Mouse (Mus musculus): ENCODE results near the gene Slc44a2. TPM values are rescaled to one million over a fixed set of nuclear protein-coding genes. Genes with fewer than 3 reads are reported as not detected.

The Slc44a2 gene
- polyA plus RNA-seq, 1 experiment from 2014 or later, result 80.5 TPM

- Histone ChIP-seq H3K4me3 (ENCODE audit: low read length) (no peak overlapping the region), H3K27ac (ENCODE audit: low read depth, low read length) (no peak overlapping the region), H3K4me1 (ENCODE audit: control insufficient read depth, insufficient read depth, low read length) (peaks cover 9% of the 10 kb centered on the region), H3K36me3 (ENCODE audit: control insufficient read depth, insufficient read depth, low read length) (peaks cover 44% of the 10 kb centered on the region), H3K9ac (ENCODE audit: low read depth, low read length) (no peak overlapping the region), H3K27me3 (ENCODE audit: control insufficient read depth, insufficient read depth, low read length) (no peaks in the 10 kb centered on the region), H3K4me2 (replicated peaks; ENCODE audit: low read depth, low read length) (no peak overlapping the region), H3K9me3 (ENCODE audit: control insufficient read depth, low read length) (no peaks in the 10 kb centered on the region)
- no peak for ATAC-seq (ENCODE audit: low FRiP score, low TSS enrichment)
- WGBS, result 89% methylated on average over 4 of the region's 4 CpGs
These were observed 31.3 kb downstream of the Slc44a2 start for GRCm38 (mm10) chr9:21351702-21352377.

DNA sequence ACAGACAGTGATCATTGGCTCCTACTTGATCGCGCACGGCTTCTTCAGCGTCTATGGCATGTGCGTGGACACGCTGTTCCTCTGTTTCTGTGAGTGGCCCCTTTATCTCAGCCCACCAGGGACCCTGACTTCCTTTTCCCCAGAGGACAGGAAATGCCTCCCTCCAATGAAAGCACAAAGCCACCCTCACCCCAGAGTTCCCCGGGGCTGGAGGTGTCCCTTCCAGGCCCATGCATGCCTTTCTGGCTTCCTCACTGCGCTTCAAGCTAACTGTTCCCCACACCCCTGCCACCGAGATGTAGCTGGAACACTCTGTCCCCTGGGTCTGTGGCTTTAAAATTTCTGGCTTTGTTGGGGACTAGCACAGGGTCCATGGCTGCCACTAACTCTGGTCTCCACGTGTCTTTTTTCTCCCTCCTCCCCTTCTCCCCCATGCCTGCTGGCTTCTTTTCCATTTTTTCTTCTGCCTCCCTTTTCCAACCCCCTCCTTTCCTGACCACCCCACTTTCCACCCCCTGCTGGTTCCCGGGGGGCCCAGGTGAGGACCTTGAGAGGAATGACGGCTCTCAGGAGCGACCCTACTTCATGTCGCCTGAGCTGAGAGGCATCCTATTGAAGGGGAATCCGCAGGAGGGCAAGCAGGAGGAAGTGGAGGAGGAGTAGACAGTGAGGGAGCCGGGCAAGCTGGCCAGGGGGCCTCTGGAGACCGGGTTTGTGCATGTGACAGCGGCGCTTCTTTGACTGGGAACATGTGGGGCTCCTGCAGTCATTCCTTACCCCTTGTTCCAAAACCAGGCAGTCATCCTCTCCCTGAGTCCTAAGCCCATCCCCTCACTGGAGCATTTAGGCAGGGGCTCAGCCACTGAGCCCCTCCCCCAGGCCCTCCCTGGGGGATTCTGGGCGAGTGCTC is 32.2 kb downstream of the Slc44a2 start:
- peak; percentile 50; the same call in 1 of the 2 replicates for ATAC-seq (ENCODE audit: low FRiP score, low TSS enrichment)
- peaks cover 40% of the 10 kb centered on the region for H3K36me3 ChIP-seq (ENCODE audit: control insufficient read depth, insufficient read depth, low read length)
- 36% methylated on average over 20 of the region's 20 CpGs for WGBS
- peaks cover 9% of the 10 kb centered on the region for H3K4me1 ChIP-seq (ENCODE audit: control insufficient read depth, insufficient read depth, low read length)
- H3K4me2 ChIP-seq (replicated peaks; ENCODE audit: low read depth, low read length), result no peak overlapping the region
- no peaks in the 10 kb centered on the region for H3K27me3 ChIP-seq (ENCODE audit: control insufficient read depth, insufficient read depth, low read length)
- no peak overlapping the region for H3K4me3 ChIP-seq (ENCODE audit: low read length)
- H3K27ac ChIP-seq (ENCODE audit: low read depth, low read length), result peak overlapping the region; percentile 20; the same call in 1 of the 2 replicates
- peak overlapping the region; percentile 23; the same call in 1 of the 2 replicates for H3K9ac ChIP-seq (ENCODE audit: low read depth, low read length)
- no peaks in the 10 kb centered on the region for H3K9me3 ChIP-seq (ENCODE audit: control insufficient read depth, low read length)

DNA sequence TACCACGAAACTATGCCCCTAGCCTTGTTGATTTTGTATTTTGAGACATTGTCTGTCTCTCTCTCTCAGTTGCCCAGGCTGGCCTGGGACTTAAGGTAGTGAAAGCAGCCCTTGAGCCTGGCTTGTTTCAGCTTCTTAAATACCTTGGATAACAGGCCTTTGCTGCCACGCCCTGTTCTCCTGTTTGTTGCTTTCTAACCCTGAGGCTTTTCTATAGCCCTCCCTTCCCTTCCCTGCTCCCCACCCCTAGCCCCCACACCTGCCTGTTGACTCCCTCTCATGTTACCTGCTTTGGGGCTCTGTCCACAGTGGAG is 32.8 kb downstream of the Slc44a2 start:
- peak overlapping the region; percentile 18; the same call in 1 of the 2 replicates for H3K9ac ChIP-seq (ENCODE audit: low read depth, low read length)

GRCm38 (mm10) chr9:21354796-21355195 is 34.3 kb downstream of the Slc44a2 start:
- H3K4me3 ChIP-seq (ENCODE audit: low read length), result no peak overlapping the region
- H3K36me3 ChIP-seq (ENCODE audit: control insufficient read depth, insufficient read depth, low read length), result peaks cover 25% of the 10 kb centered on the region
- H3K4me1 ChIP-seq (ENCODE audit: control insufficient read depth, insufficient read depth, low read length), result peaks cover 9% of the 10 kb centered on the region
- H3K9me3 ChIP-seq (ENCODE audit: control insufficient read depth, low read length), result no peaks in the 10 kb centered on the region
- no peaks in the 10 kb centered on the region for H3K27me3 ChIP-seq (ENCODE audit: control insufficient read depth, insufficient read depth, low read length)
- ATAC-seq (ENCODE audit: low FRiP score, low TSS enrichment), result no peak
- H3K4me2 ChIP-seq (replicated peaks; ENCODE audit: low read depth, low read length), result no peak overlapping the region
- WGBS, result 86% methylated on average over 6 of the region's 6 CpGs
- no peak overlapping the region for H3K27ac ChIP-seq (ENCODE audit: low read depth, low read length)
- H3K9ac ChIP-seq (ENCODE audit: low read depth, low read length), result no peak overlapping the region

More for the DNA sequence above, 32.8 kb downstream of the Slc44a2 start:
- no peak for ATAC-seq (ENCODE audit: low FRiP score, low TSS enrichment)
- Histone ChIP-seq H3K27ac (ENCODE audit: low read depth, low read length) (0 out of 2 replicates have a peak overlapping the region, but pooled peaks have one; percentile 20), H3K4me1 (ENCODE audit: control insufficient read depth, insufficient read depth, low read length) (peaks cover 9% of the 10 kb centered on the region), H3K27me3 (ENCODE audit: control insufficient read depth, insufficient read depth, low read length) (no peaks in the 10 kb centered on the region), H3K4me3 (ENCODE audit: low read length) (no peak overlapping the region), H3K36me3 (ENCODE audit: control insufficient read depth, insufficient read depth, low read length) (peaks cover 34% of the 10 kb centered on the region), H3K4me2 (replicated peaks; ENCODE audit: low read depth, low read length) (no peak overlapping the region), H3K9me3 (ENCODE audit: control insufficient read depth, low read length) (no peaks in the 10 kb centered on the region)
- WGBS, result 43% methylated on average over 2 of the region's 2 CpGs

- no peak overlapping the region for H3K4me2 ChIP-seq (replicated peaks; ENCODE audit: low read depth, low read length)
- no peak for ATAC-seq (ENCODE audit: low FRiP score, low TSS enrichment)
- H3K4me1 ChIP-seq (ENCODE audit: control insufficient read depth, insufficient read depth, low read length), result peaks cover 9% of the 10 kb centered on the region
- H3K9me3 ChIP-seq (ENCODE audit: control insufficient read depth, low read length), result no peaks in the 10 kb centered on the region
- H3K4me3 ChIP-seq (ENCODE audit: low read length), result no peak overlapping the region
- H3K27ac ChIP-seq (ENCODE audit: low read depth, low read length), result no peak overlapping the region
- 5% methylated on average over 1 of the region's 1 CpGs for WGBS
- H3K27me3 ChIP-seq (ENCODE audit: control insufficient read depth, insufficient read depth, low read length), result peaks cover 3% of the 10 kb centered on the region; the same call in 1 of the 2 replicates
- no peak overlapping the region for H3K9ac ChIP-seq (ENCODE audit: low read depth, low read length)
- H3K36me3 ChIP-seq (ENCODE audit: control insufficient read depth, insufficient read depth, low read length), result peaks cover 19% of the 10 kb centered on the region; the same call in 1 of the 2 replicates
These were observed 36.7 kb downstream of the Slc44a2 start for GRCm38 (mm10) chr9:21356981-21357718.

DNA sequence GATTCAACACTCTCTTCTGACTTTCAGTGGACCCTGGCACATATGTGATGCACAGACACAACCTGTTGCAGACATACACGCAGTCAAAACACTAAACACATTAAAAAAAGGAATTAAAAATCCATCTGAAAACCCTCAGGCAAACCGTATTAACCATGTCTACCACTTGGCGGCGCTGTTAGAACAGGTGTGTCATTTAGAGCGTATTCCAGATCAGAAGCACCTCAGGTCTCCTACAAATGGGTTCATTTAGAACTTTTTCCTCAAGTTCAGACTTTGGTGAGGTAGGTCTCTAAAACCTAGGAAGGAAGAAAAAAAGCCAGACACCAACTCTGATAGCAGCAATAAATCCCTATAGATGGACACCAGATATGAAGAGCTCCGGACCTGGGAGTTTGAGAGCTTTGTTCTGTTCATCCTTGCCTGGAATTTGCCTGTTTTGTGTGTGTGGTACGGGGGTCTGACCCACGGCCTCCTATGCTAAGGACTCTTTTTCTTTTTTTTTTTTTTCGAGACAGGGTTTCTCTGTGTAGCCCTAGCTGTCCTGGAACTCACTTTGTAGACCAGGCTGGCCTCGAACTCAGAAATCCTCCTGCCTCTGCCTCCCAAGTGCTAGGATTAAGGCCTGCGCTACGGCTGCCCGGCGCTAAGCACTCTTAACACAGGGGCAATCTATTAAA is 46.2 kb downstream of the Slc44a2 start:
- H3K9ac ChIP-seq (ENCODE audit: low read depth, low read length), result peak overlapping the region; percentile 44; the same call in 1 of the 2 replicates
- no peak for ATAC-seq (ENCODE audit: low FRiP score, low TSS enrichment)

GRCm38 (mm10) chr9:21367357-21368111 is 47.0 kb downstream of the Slc44a2 start, which contains the start of gene Ilf3:
Gene Ilf3 (plus strand): TSS chr9:21367871.
- Histone ChIP-seq H3K36me3 (ENCODE audit: control insufficient read depth, insufficient read depth, low read length) (peaks cover 6% of the 10 kb centered on the region; the same call in 1 of the 2 replicates), H3K4me3 (ENCODE audit: low read length) (peak within 1 kb of the TSS; percentile 97), H3K4me1 (ENCODE audit: control insufficient read depth, insufficient read depth, low read length) (peaks cover 5% of the 10 kb centered on the region; the same call in 1 of the 2 replicates), H3K4me2 (replicated peaks; ENCODE audit: low read depth, low read length) (peak within 1 kb of the TSS; percentile 70), H3K27ac (ENCODE audit: low read depth, low read length) (peak within 1 kb of the TSS; percentile 91), H3K27me3 (ENCODE audit: control insufficient read depth, insufficient read depth, low read length) (no peaks in the 10 kb centered on the region; the same call in 1 of the 2 replicates), H3K9me3 (ENCODE audit: control insufficient read depth, low read length) (no peaks in the 10 kb centered on the region), H3K9ac (ENCODE audit: low read depth, low read length) (peak within 1 kb of the TSS; percentile 93)
- WGBS, result under 1% methylated on average over 60 of the region's 66 CpGs
- peak; percentile 88 for ATAC-seq (ENCODE audit: low FRiP score, low TSS enrichment)

More for the DNA sequence above, 46.2 kb downstream of the Slc44a2 start:
- Histone ChIP-seq H3K9me3 (ENCODE audit: control insufficient read depth, low read length) (no peaks in the 10 kb centered on the region), H3K27ac (ENCODE audit: low read depth, low read length) (peak overlapping the region; percentile 76), H3K27me3 (ENCODE audit: control insufficient read depth, insufficient read depth, low read length) (no peaks in the 10 kb centered on the region; the same call in 1 of the 2 replicates), H3K4me2 (replicated peaks; ENCODE audit: low read depth, low read length) (peak overlapping the region; percentile 54), H3K4me1 (ENCODE audit: control insufficient read depth, insufficient read depth, low read length) (peaks cover 5% of the 10 kb centered on the region; the same call in 1 of the 2 replicates), H3K36me3 (ENCODE audit: control insufficient read depth, insufficient read depth, low read length) (peaks cover 4% of the 10 kb centered on the region; the same call in 1 of the 2 replicates), H3K4me3 (ENCODE audit: low read length) (peak overlapping the region; percentile 97)
- WGBS, result 41% methylated on average over 14 of the region's 14 CpGs

Measured in kidney, embryonic 14.5 days (tissue).